Mouse (Mus musculus) myocyte (in vitro differentiated cells): ENCODE measurements around the gene Srsf11.

Experiments
- CEBPB ChIP-seq: IDR thresholded peaks from 2 replicates; pipeline ENCODE4 v1.6.1; 2011; ENCODE audit warnings: mild to moderate bottlenecking, moderate library complexity; ENCODE audit not compliant: poor library complexity, insufficient read depth, severe bottlenecking
- MAX ChIP-seq: IDR thresholded peaks from one replicate; pipeline ENCODE4 v1.6.1; 2011; ENCODE audit warnings: low read depth, mild to moderate bottlenecking, control low read depth
- MYOD1 ChIP-seq, 3 experiments: IDR thresholded peaks; one replicate each; pipeline ENCODE4 v1.6.1; 2011; ENCODE audit warnings: control low read depth in 2 of 3, low read depth in 2 of 3, mild to moderate bottlenecking in 2 of 3, moderate library complexity in 1 of 3; ENCODE audit not compliant: insufficient read length in 2 of 3, control insufficient read depth in 1 of 3
- MYOG ChIP-seq, 3 experiments: IDR thresholded peaks; one replicate each; pipeline ENCODE4 v1.6.1; 2011; ENCODE audit warnings: control low read depth in 2 of 3, low read depth in 2 of 3, mild to moderate bottlenecking in 2 of 3; ENCODE audit not compliant: insufficient read length in 2 of 3, control insufficient read depth in 1 of 3, insufficient read depth in 1 of 3
- USF1 ChIP-seq: IDR thresholded peaks from one replicate; pipeline ENCODE4 v1.6.1; 2011; ENCODE audit warnings: low read depth, mild to moderate bottlenecking, control low read depth, moderate library complexity

DNA sequence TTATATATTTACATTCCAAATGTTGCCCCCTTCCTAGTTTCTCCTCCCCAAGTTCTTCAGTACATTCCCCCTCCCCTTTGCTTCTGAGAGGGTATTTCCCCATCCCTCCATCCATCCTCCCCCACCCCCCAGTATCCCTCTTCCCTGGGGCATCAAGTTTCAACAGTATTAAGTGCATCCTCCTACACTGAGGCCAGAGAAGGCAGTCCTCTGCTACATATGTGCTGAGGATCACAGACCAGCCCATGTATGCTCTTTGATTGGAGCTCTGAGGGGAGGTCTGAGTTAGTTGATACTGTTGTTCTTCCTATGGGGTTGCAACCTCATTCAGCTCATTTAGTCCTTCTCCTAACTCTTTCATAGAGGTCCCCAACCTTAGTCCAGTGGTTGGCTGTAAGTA, 56.8 kb downstream of the Srsf11 start:
- TF ChIP-seq CEBPB: no peak
- TF ChIP-seq MAX: no peak
- TF ChIP-seq USF1: no peak
- TF ChIP-seq MYOD1 (IDR thresholded peaks at IDR 0.05; ENCODE audit: control insufficient read depth in 1 of 3, insufficient read length in 2 of 3, low read depth in 2 of 3): no peak
- no peak for TF ChIP-seq MYOG (IDR thresholded peaks at IDR 0.05; ENCODE audit: control insufficient read depth in 1 of 3, insufficient read depth in 1 of 3, insufficient read length in 2 of 3, low read depth in 2 of 3)
